15 mouse cellular contexts compared by ENCODE assay signal in the genomic region with DNA sequence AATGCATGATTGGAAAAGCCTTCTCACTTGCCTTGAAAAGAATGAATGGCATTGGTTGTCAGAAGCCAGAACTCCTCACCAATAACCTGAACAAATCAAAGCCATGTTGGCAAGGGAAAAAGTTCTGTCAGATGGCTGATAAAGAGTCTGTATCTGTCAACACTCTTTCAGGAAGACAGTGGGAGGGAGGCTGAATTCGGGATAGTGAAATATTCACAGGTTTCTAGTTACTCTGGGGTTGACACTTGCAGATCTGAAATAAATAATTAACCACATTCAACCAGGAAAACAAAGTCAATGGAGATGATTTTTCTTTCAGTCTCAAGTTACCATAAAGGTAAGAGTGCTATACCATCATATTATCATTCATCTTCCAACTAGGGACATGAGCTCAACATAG.
"Had no signal": no experiment of that assay in that cellular context is flagged by ENCODE, and none has a peak within 500 bp of the region (broad histone marks: within the 10 kb centered on the region; RNA-seq: fewer than 3 reads in every experiment).

No protein-coding gene starts in this region.

- H3K9ac ChIP-seq: neural tube, embryonic 15.5 days; stomach, embryonic 15.5 days had no signal

- H3K36me3 ChIP-seq: neural tube, embryonic 15.5 days; stomach, embryonic 15.5 days had no signal

- H3K27ac ChIP-seq: neural tube, embryonic 15.5 days; stomach, embryonic 15.5 days; stomach, postnatal 0 days had no signal

- H3K4me3 ChIP-seq: neural tube, embryonic 15.5 days; stomach, embryonic 15.5 days had no signal

- H3K4me2 ChIP-seq: neural tube, embryonic 15.5 days; stomach, embryonic 15.5 days had no signal

- H3K4me1 ChIP-seq: neural tube, embryonic 15.5 days; stomach, embryonic 15.5 days had no signal

- DNase-seq: retina, postnatal 1 day; right cerebral cortex, adult 18-20 months; right cerebral cortex, postnatal 14 days; right cerebral cortex, postnatal 25 days; right cerebral cortex, postnatal 4 days; spleen, adult 18-20 months; thymus, adult 18-20 months; thymus, adult 2 months; thymus, postnatal 14 days; thymus, postnatal 25 days; thymus, postnatal 36 days; thymus, postnatal 4 days had no signal

- H3K27me3 ChIP-seq: neural tube, embryonic 15.5 days; stomach, embryonic 15.5 days had no signal

- H3K9me3 ChIP-seq: neural tube, embryonic 15.5 days; stomach, embryonic 15.5 days had no signal
